Mouse (Mus musculus) cerebellum, adult 2 months (tissue): ENCODE data around the gene Kcnq4.

Source experiments
- CTCF ChIP-seq: fragments of 200-500 bp; IDR thresholded peaks from 2 replicates; pipeline ENCODE4 v1.5.1; 2011; ENCODE audit warnings: low read depth, mild to moderate bottlenecking, control low read depth, low read length, moderate library complexity, borderline replicate concordance; ENCODE audit not compliant: insufficient read depth
- POLR2A ChIP-seq: fragments of 200-500 bp; IDR thresholded peaks from 2 replicates; pipeline ENCODE4 v1.6.1; 2011; ENCODE audit warnings: low read length, control low read depth, borderline replicate concordance; ENCODE audit not compliant: insufficient read depth

DNA sequence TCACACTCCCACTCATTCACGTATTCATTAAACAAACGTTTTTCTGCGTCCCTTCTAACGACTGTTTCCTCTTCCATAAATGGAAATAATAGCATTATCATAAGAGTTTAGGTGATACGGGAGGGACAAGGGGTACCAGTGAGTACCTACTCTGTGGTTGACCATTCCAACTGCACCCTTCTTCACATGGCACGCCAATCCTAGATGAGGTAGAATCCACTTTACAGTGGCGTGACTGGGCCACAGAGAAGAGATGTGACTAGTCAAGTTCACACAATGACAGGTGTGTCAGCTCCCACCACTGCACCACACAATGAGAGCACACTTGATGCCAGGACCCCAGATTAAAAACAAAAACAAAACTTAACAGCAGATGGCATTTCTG is 98.2 kb downstream of the Kcnq4 start:
- TF ChIP-seq CTCF = no peak
- no peak for TF ChIP-seq POLR2A
